Mouse (Mus musculus) hindbrain, embryonic 12.5 days (tissue): ENCODE data around the gene Prkag1. TPM values are rescaled to one million over a fixed set of nuclear protein-coding genes. Genes with fewer than 3 reads are reported as not detected.

Source experiments
- ATAC-seq: fragments of 200-750 bp; cut with Nextera tagmentation; 2 replicates; pipeline ENCODE4 v1.8.0; 2017; ENCODE audit warnings: moderate TSS enrichment; ENCODE audit not compliant: low FRiP score
- H3K27ac ChIP-seq: fragments of 300-500 bp; sonication (generic); 2 replicates; pipeline ENCODE4 v1.5.1; 2016; ENCODE audit warnings: mild to moderate bottlenecking
- H3K27me3 ChIP-seq: fragments of 300-500 bp; sonication (generic); 2 replicates; pipeline ENCODE4 v1.6.1; 2016; ENCODE audit warnings: mild to moderate bottlenecking
- H3K36me3 ChIP-seq: fragments of 300-500 bp; sonication (generic); 2 replicates; pipeline ENCODE4 v1.6.1; 2016; ENCODE audit warnings: mild to moderate bottlenecking
- H3K4me1 ChIP-seq: fragments of 300-500 bp; sonication (generic); 2 replicates; pipeline ENCODE4 v1.6.1; 2016
- H3K4me2 ChIP-seq: fragments of 300-500 bp; sonication (generic); replicated peaks from 2 replicates; pipeline ENCODE4 v1.6.1; 2016; ENCODE audit warnings: mild to moderate bottlenecking
- H3K4me3 ChIP-seq: fragments of 300-500 bp; sonication (generic); 2 replicates; pipeline ENCODE4 v1.5.1; 2016; ENCODE audit warnings: mild to moderate bottlenecking
- H3K9ac ChIP-seq: fragments of 300-500 bp; sonication (generic); 2 replicates; pipeline ENCODE4 v1.6.1; 2016; ENCODE audit warnings: mild to moderate bottlenecking, moderate library complexity
- H3K9me3 ChIP-seq: fragments of 300-500 bp; sonication (generic); replicated peaks from 2 replicates; pipeline ENCODE4 v1.6.1; 2016; ENCODE audit warnings: mild to moderate bottlenecking
- whole genome bisulfite sequencing: fragments of 180-500 bp; shearing (Covaris S2); methylation state at CpG from one replicate; pipeline ENCODE4 v1.1.7; 2016; 5-methylcytosine and 5-hydroxymethylcytosine counted together
- polyA plus RNA-seq: library from polyadenylated mRNA; unstranded; fragments of >200 nt; fragmentation: Nextera tagmentation; extraction: Ambion mirVana; gene quantifications from 2 replicates; pipeline ENCODE4 v1.2.1, GENCODE M21; 2016

The Prkag1 gene
- polyA plus RNA-seq, 1 experiment from 2014 or later: 78.9 TPM

DNA sequence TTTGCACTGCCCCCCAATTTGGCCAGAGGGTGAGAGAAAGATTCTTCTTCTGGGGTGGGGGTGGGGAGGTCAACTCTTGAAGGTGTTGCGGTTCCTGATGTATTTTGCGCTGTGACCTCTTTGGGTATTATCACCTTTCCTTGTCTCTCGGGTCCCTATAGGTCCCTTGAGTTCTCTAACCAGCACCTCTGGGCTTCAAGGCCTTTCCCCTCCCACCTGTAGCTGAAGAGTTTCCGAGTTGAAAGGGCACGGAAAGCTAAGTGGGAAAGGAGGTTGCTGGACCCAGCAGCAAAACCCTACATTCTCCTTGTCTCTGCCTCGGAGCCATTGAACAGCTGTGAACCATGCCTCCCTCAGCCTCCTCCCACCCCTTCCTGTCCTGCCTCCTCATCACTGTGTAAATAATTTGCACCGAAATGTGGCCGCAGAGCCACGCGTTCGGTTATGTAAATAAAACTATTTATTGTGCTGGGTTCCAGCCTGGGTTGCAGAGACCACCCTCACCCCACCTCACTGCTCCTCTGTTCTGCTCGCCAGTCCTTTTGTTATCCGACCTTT lies 38.1 kb downstream of the Prkag1 start:
- Histone ChIP-seq H3K27ac (no peak overlapping the region), H3K36me3 (no peaks in the 10 kb centered on the region), H3K9ac (no peak overlapping the region), H3K4me1 (peaks cover 55% of the 10 kb centered on the region), H3K27me3 (peaks cover 100% of the 10 kb centered on the region), H3K4me3 (peak overlapping the region; percentile 28; the same call in 1 of the 2 replicates), H3K4me2 (peak overlapping the region; percentile 44), H3K9me3 (no peaks in the 10 kb centered on the region)
- ATAC-seq: no peak
- 2% methylated on average over 13 of the region's 13 CpGs for WGBS

GRCm38 (mm10) chr15:98792233-98793020 lies 38.9 kb downstream of the Prkag1 start:
- H3K4me2 ChIP-seq: peak overlapping the region; percentile 44
- H3K9me3 ChIP-seq: no peaks in the 10 kb centered on the region
- peak overlapping the region; percentile 28 for H3K4me3 ChIP-seq
- no peaks in the 10 kb centered on the region for H3K36me3 ChIP-seq
- peaks cover 100% of the 10 kb centered on the region for H3K27me3 ChIP-seq
- WGBS: 1% methylated on average over 75 of the region's 75 CpGs
- no peak for ATAC-seq
- peaks cover 48% of the 10 kb centered on the region for H3K4me1 ChIP-seq
- no peak overlapping the region for H3K27ac ChIP-seq
- H3K9ac ChIP-seq: no peak overlapping the region

DNA sequence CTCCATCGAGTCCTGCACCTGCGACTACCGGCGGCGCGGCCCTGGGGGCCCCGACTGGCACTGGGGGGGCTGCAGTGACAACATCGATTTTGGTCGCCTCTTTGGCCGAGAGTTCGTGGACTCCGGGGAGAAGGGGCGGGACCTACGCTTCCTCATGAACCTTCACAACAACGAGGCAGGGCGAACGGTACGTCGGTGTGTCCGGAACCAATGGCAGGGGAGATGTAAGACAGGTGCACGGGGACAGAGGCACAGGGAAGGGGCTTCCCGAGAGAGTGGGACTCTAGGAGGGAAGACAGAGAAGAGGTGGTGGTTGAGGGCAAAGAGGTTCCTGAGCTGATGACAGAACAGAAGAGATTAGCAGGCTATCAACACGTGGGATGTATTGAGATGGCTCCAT lies 39.5 kb downstream of the Prkag1 start:
- ATAC-seq: no peak
- peaks cover 41% of the 10 kb centered on the region for H3K4me1 ChIP-seq
- 0 out of 2 replicates have a peak overlapping the region, but pooled peaks have one; percentile 11 for H3K4me2 ChIP-seq
- H3K36me3 ChIP-seq: no peaks in the 10 kb centered on the region
- H3K4me3 ChIP-seq: peak overlapping the region; percentile 9; the same call in 1 of the 2 replicates
- H3K27ac ChIP-seq: no peak overlapping the region
- H3K27me3 ChIP-seq: peaks cover 100% of the 10 kb centered on the region
- H3K9ac ChIP-seq: no peak overlapping the region
- 2% methylated on average over 23 of the region's 23 CpGs for WGBS
- no peaks in the 10 kb centered on the region for H3K9me3 ChIP-seq

- Histone ChIP-seq H3K36me3 (no peaks in the 10 kb centered on the region), H3K4me2 (peak overlapping the region; percentile 23; the same call in 1 of the 2 replicates), H3K9ac (no peak overlapping the region), H3K27me3 (peaks cover 100% of the 10 kb centered on the region), H3K4me3 (peak overlapping the region; percentile 9; the same call in 1 of the 2 replicates), H3K9me3 (no peaks in the 10 kb centered on the region), H3K4me1 (peaks cover 36% of the 10 kb centered on the region), H3K27ac (no peak overlapping the region)
- no peak for ATAC-seq
- under 1% methylated on average over 12 of the region's 12 CpGs for WGBS
These were observed 40.1 kb downstream of the Prkag1 start for GRCm38 (mm10) chr15:98791221-98791620.

DNA sequence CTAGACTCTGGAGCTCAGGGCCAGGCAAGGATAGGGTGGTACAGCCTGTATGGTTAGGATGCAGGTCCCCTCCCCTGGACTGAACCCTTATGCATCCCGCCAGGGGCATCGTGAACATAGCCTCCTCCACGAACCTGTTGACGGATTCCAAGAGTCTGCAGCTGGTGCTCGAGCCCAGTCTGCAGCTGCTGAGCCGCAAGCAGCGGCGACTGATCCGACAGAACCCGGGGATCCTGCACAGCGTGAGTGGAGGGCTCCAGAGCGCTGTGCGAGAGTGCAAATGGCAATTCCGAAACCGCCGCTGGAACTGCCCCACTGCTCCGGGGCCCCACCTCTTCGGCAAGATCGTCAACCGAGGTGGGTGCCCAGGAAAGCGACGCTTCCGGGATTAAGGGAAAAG lies 40.6 kb downstream of the Prkag1 start:
- Histone ChIP-seq H3K4me2 (peak overlapping the region; percentile 23; the same call in 1 of the 2 replicates), H3K4me3 (peak overlapping the region; percentile 11), H3K36me3 (no peaks in the 10 kb centered on the region), H3K9me3 (peaks cover 2% of the 10 kb centered on the region; the same call in 1 of the 2 replicates), H3K27me3 (peaks cover 99% of the 10 kb centered on the region), H3K9ac (no peak overlapping the region), H3K27ac (no peak overlapping the region), H3K4me1 (peaks cover 32% of the 10 kb centered on the region)
- ATAC-seq: no peak
- 0% methylated on average over 23 of the region's 23 CpGs for WGBS

- no peaks in the 10 kb centered on the region for H3K36me3 ChIP-seq
- 2% methylated on average over 51 of the region's 51 CpGs for WGBS
- peak within 1 kb of the TSS; percentile 23; the same call in 1 of the 2 replicates for H3K4me2 ChIP-seq
- peak within 1 kb of the TSS; percentile 11 for H3K4me3 ChIP-seq
- H3K9me3 ChIP-seq: peaks cover 3% of the 10 kb centered on the region; the same call in 1 of the 2 replicates
- 0 out of 2 replicates have a peak within 1 kb of the TSS, but pooled peaks have one; percentile 14 for H3K9ac ChIP-seq
- peaks cover 99% of the 10 kb centered on the region for H3K27me3 ChIP-seq
- no peak for ATAC-seq
- peaks cover 31% of the 10 kb centered on the region for H3K4me1 ChIP-seq
- no peak within 1 kb of the TSS for H3K27ac ChIP-seq
These were observed 41.4 kb downstream of the Prkag1 start, which contains the start of gene Wnt1 for GRCm38 (mm10) chr15:98789661-98790535. Wnt1 (plus strand) TSS chr15:98789857.

DNA sequence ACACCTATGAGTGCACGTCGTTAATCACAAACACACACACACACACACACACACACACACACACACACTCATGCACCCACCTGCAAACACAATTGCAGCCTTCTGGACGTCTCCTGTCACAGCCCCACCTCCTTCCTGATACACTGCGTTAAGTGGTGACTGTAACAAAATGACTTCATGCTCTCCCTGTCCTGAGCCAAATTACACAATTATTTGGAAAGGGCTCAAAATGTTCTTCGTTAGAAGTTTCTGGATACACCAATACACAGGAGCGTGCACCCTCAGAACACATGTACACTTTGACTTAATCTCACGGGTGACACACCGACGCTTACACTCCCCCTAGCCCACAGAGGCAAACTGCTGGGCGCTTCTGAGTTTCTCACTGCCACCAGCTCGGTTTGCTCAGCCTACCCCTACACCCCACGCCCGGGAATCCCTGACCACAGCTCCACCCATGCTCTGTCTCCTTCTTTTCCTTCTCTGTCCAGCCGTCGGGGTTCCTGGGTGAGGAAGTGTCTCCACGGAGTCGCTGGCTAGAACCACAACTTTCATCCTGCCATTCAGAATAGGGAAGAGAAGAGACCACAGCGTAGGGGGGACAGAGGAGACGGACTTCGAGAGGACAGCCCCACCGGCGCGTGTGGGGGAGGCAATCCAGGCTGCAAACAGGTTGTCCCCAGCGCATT lies 42.2 kb downstream of the Prkag1 start:
- WGBS: 11% methylated on average over 24 of the region's 24 CpGs
- peak overlapping the region; percentile 21; the same call in 1 of the 2 replicates for H3K4me2 ChIP-seq
- H3K36me3 ChIP-seq: no peaks in the 10 kb centered on the region
- H3K27ac ChIP-seq: no peak overlapping the region
- no peak for ATAC-seq
- peaks cover 3% of the 10 kb centered on the region; the same call in 1 of the 2 replicates for H3K9me3 ChIP-seq
- H3K4me1 ChIP-seq: peaks cover 31% of the 10 kb centered on the region
- peaks cover 98% of the 10 kb centered on the region for H3K27me3 ChIP-seq
- no peak overlapping the region for H3K9ac ChIP-seq
- peak overlapping the region; percentile 11; the same call in 1 of the 2 replicates for H3K4me3 ChIP-seq

- Histone ChIP-seq H3K36me3 (no peaks in the 10 kb centered on the region), H3K9ac (no peak overlapping the region), H3K9me3 (peaks cover 3% of the 10 kb centered on the region; the same call in 1 of the 2 replicates), H3K4me3 (no peak overlapping the region), H3K27me3 (peaks cover 92% of the 10 kb centered on the region), H3K27ac (no peak overlapping the region), H3K4me1 (peaks cover 27% of the 10 kb centered on the region), H3K4me2 (no peak overlapping the region)
- ATAC-seq: no peak
- WGBS: 35% methylated on average over 4 of the region's 4 CpGs
These were observed 43.4 kb downstream of the Prkag1 start for GRCm38 (mm10) chr15:98787930-98788329.

GRCm38 (mm10) chr15:98785744-98786143 lies 45.6 kb downstream of the Prkag1 start:
- Histone ChIP-seq H3K27ac (no peak overlapping the region), H3K27me3 (peaks cover 92% of the 10 kb centered on the region), H3K9me3 (peaks cover 3% of the 10 kb centered on the region; the same call in 1 of the 2 replicates), H3K4me2 (no peak overlapping the region), H3K4me1 (peaks cover 10% of the 10 kb centered on the region), H3K9ac (no peak overlapping the region), H3K36me3 (no peaks in the 10 kb centered on the region), H3K4me3 (no peak overlapping the region)
- no peak for ATAC-seq
- WGBS: 37% methylated on average over 7 of the region's 7 CpGs

DNA sequence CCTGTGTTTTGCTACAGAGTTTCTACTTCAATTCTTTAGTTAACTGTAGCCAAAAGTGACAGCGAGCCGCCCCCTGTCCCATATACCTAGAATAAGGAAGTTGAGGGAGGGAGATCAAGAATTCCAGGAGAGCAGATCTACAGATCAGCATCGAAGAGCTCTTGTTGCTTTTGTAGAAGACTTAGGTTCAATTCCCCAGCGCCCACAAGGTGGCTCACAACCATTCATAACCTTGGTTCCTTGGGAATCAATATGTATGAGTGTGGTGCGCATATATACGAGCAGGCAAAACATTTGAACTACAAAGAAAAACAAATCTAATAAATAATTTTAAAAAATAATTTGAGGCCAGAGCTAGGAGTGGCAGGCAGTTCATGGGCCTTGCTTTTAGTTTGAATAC lies 50.2 kb downstream of the Prkag1 start:
- H3K4me2 ChIP-seq: no peak overlapping the region
- no peaks in the 10 kb centered on the region for H3K36me3 ChIP-seq
- H3K4me3 ChIP-seq: no peak overlapping the region
- no peak overlapping the region for H3K9ac ChIP-seq
- H3K9me3 ChIP-seq: peaks cover 3% of the 10 kb centered on the region; the same call in 1 of the 2 replicates
- 24% methylated on average over 6 of the region's 6 CpGs for WGBS
- no peak overlapping the region for H3K27ac ChIP-seq
- H3K27me3 ChIP-seq: peaks cover 92% of the 10 kb centered on the region
- H3K4me1 ChIP-seq: peaks cover 30% of the 10 kb centered on the region
- ATAC-seq: no peak

DNA sequence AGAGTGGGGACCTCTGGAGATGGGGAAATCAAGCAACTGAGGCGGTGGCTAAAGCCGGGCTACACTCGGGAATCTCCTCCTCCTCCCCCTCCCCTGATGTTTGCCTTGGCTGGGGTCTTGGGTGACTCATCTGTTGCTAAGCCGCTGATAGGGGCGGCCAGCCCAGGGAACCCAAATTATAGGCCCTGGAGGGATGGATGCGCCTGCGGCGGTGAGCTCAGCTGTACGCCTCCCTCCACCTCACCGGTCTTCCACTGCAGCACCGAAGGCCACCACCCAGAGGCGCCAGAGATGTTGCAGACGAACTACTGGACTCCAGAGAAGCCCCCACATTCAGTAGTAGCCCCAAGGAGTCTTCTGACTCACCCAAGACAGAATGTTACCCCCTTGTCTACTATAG lies 50.7 kb downstream of the Prkag1 start:
- no peak for ATAC-seq
- WGBS: 2% methylated on average over 13 of the region's 13 CpGs

More for the DNA sequence above, 50.7 kb downstream of the Prkag1 start:
- H3K4me2 ChIP-seq: no peak overlapping the region
- H3K4me3 ChIP-seq: no peak overlapping the region
- H3K9ac ChIP-seq: no peak overlapping the region
- H3K4me1 ChIP-seq: peaks cover 36% of the 10 kb centered on the region
- H3K27me3 ChIP-seq: peaks cover 93% of the 10 kb centered on the region
- H3K27ac ChIP-seq: no peak overlapping the region
- no peaks in the 10 kb centered on the region for H3K9me3 ChIP-seq
- no peaks in the 10 kb centered on the region for H3K36me3 ChIP-seq
